Mouse (Mus musculus): ENCODE measurements at regions not wholly inside any gene's neighbourhood (a gene's known extent, or its start where the extent isn't known, plus 50 kb on each side); places are given as distances from the start of the nearest gene placed in this dataset.
A peak's percentile ranks its signal among the peaks of the same experiment; 100 is the strongest.

DNA sequence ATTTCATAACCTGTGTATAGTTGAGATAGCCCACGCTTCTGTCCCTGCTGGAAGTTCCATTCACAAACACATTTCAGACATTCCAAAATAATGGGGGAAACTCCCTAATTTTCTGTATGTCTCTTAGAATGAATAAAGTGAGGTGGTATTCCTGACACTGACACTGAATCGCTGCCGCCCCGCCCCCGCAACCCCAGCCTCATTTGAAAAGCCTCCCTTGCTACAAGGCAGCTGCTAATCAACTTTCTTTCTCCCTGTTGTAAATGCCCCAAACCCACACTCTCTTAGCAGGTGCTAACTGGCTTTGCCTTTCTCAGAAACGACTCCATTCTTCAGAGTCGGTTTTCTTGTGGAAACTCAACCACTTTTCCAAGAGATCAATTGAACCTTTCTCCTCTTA is 66.4 kb upstream of the Zfp280d start:
- no peak for DNase-seq
- intact Hi-C loops (cut with DNase I), result no loop called here

- intact Hi-C loops (cut with DNase I), result no loop called here
- no peak for DNase-seq
Observed at GRCm38 (mm10) chr9:72217296-72218028, 57.2 kb upstream of the Zfp280d start.

- no peak for DNase-seq
- intact Hi-C loops (cut with DNase I), result no loop called here
Observed at GRCm38 (mm10) chr9:72218736-72219135, 55.9 kb upstream of the Zfp280d start.

GRCm38 (mm10) chr9:72219892-72220291 is 54.8 kb upstream of the Zfp280d start:
- intact Hi-C loops (cut with DNase I), result no loop called here
- peak; percentile 5 for DNase-seq

GRCm38 (mm10) chr9:72221333-72221732 is 53.3 kb upstream of the Zfp280d start:
- intact Hi-C loops (cut with DNase I), result no loop called here
- peak; percentile 2 for DNase-seq
